9 mouse cellular contexts compared by ENCODE assay signal in the genomic region with DNA sequence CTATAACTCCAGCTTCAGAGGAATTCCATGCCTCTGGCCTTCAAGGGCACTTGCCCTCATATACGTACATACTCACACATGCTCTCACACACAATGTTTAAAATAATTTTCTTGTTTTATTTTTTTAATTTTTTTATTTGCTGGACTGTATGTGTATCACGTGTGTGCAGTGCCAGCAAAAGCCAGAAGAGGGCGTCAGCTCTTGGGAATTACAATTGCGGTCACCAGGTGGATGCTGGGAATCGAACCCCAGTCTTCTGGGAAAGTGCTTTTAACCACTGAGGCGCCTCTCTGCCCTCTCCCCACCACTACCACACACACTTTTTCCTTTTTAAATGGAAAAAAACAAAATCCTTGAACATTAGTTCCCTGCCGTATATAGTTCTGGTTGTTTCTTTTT. TPM values are rescaled to one million over a fixed set of nuclear protein-coding genes. Genes with fewer than 3 reads are reported as not detected.
A peak's percentile ranks its signal among the peaks of the same experiment; 100 is the strongest.
DNase-seq lines count a peak whose midpoint lies in the region; ATAC-seq lines count a peak whose summit lies in the region.
"Had no signal": no experiment of that assay in that cellular context is flagged by ENCODE, and none has a peak within 500 bp of the region (broad histone marks: within the 10 kb centered on the region; RNA-seq: fewer than 3 reads in every experiment).

No protein-coding gene starts in this region.

- DNase-seq in kidney, postnatal 4 days: no peak
- DNase-seq in embryonic facial prominence, embryonic 10.5 days (ENCODE audit: low spot score): no peak
- DNase-seq in right cerebral cortex, postnatal 4 days: no peak
- DNase-seq in ovary, postnatal 10 days (ENCODE audit: low spot score): no peak
- DNase-seq in gastrocnemius, postnatal 25 days: no peak

- peaks cover 16% of the 10 kb centered on the region for H3K4me1 ChIP-seq in kidney, embryonic 15.5 days
- peaks cover 15% of the 10 kb centered on the region for H3K4me1 ChIP-seq in embryonic facial prominence, embryonic 10.5 days
- peaks cover 6% of the 10 kb centered on the region for H3K4me1 ChIP-seq in hindbrain, embryonic 12.5 days
- H3K4me1 ChIP-seq in neural tube, embryonic 13.5 days (replicated peaks): peaks cover 12% of the 10 kb centered on the region

- peak overlapping the region; percentile 58 for H3K4me3 ChIP-seq in kidney, embryonic 15.5 days (replicated peaks)
- H3K4me3 ChIP-seq in embryonic facial prominence, embryonic 10.5 days: peak overlapping the region; percentile 71
- H3K4me3 ChIP-seq in hindbrain, embryonic 12.5 days: peak overlapping the region; percentile 54; the same call in 1 of the 2 replicates
- H3K4me3 ChIP-seq in neural tube, embryonic 13.5 days: peak overlapping the region; percentile 50; the same call in 1 of the 2 replicates

- no peaks in the 10 kb centered on the region for H3K9me3 ChIP-seq in kidney, embryonic 15.5 days (replicated peaks)
- H3K9me3 ChIP-seq in embryonic facial prominence, embryonic 10.5 days: no peaks in the 10 kb centered on the region
- no peaks in the 10 kb centered on the region for H3K9me3 ChIP-seq in hindbrain, embryonic 12.5 days (replicated peaks)
- H3K9me3 ChIP-seq in neural tube, embryonic 13.5 days: no peaks in the 10 kb centered on the region

- no peaks in the 10 kb centered on the region for H3K36me3 ChIP-seq in kidney, embryonic 15.5 days
- no peaks in the 10 kb centered on the region for H3K36me3 ChIP-seq in embryonic facial prominence, embryonic 10.5 days (replicated peaks)
- no peaks in the 10 kb centered on the region for H3K36me3 ChIP-seq in hindbrain, embryonic 12.5 days
- no peaks in the 10 kb centered on the region for H3K36me3 ChIP-seq in neural tube, embryonic 13.5 days
- H3K36me3 ChIP-seq: G1E had no signal

- H3K27ac ChIP-seq in kidney, embryonic 15.5 days: no peak overlapping the region
- H3K27ac ChIP-seq in embryonic facial prominence, embryonic 10.5 days (replicated peaks): no peak overlapping the region
- H3K27ac ChIP-seq in hindbrain, embryonic 12.5 days: 0 out of 2 replicates have a peak overlapping the region, but pooled peaks have one; percentile 79
- H3K27ac ChIP-seq in neural tube, embryonic 13.5 days (replicated peaks): peak overlapping the region; percentile 85; the same call in 1 of the 2 replicates

- ATAC-seq in kidney, embryonic 15.5 days (replicated peaks; ENCODE audit: low FRiP score): no peak
- ATAC-seq in hindbrain, embryonic 12.5 days (ENCODE audit: low FRiP score): 0 out of 2 replicates have a peak, but pooled peaks have one; percentile 8
- no peak for ATAC-seq in neural tube, embryonic 13.5 days (ENCODE audit: low read depth)

- no peak overlapping the region for H3K9ac ChIP-seq in kidney, embryonic 15.5 days
- H3K9ac ChIP-seq in hindbrain, embryonic 12.5 days: no peak overlapping the region
- H3K9ac ChIP-seq in neural tube, embryonic 13.5 days: no peak overlapping the region

- H3K4me2 ChIP-seq in kidney, embryonic 15.5 days: peak overlapping the region; percentile 94
- H3K4me2 ChIP-seq in hindbrain, embryonic 12.5 days (replicated peaks): peak overlapping the region; percentile 88
- H3K4me2 ChIP-seq in neural tube, embryonic 13.5 days: peak overlapping the region; percentile 76

- peaks cover 70% of the 10 kb centered on the region for H3K27me3 ChIP-seq in kidney, embryonic 15.5 days
- peaks cover 78% of the 10 kb centered on the region for H3K27me3 ChIP-seq in embryonic facial prominence, embryonic 10.5 days (replicated peaks; ENCODE audit: low read depth, poor library complexity, severe bottlenecking)
- H3K27me3 ChIP-seq in hindbrain, embryonic 12.5 days: peaks cover 28% of the 10 kb centered on the region
- H3K27me3 ChIP-seq in neural tube, embryonic 13.5 days: peaks cover 34% of the 10 kb centered on the region

- 86% methylated on average over 7 of the region's 7 CpGs for WGBS in kidney, embryonic 15.5 days
- WGBS in embryonic facial prominence, embryonic 10.5 days: 85% methylated on average over 7 of the region's 7 CpGs
- WGBS in hindbrain, embryonic 12.5 days: 89% methylated on average over 7 of the region's 7 CpGs
- 88% methylated on average over 7 of the region's 7 CpGs for WGBS in neural tube, embryonic 13.5 days

RNA-seq across cellular contexts. Expression of a gene that starts 12.5 kb away (rescaled TPM):
- 0.22 and 0.42 TPM in 2 replicates for polyA plus RNA-seq in kidney, embryonic 15.5 days (2015; fragmentation: Nextera tagmentation; extraction: Ambion mirVana)
- polyA plus RNA-seq in embryonic facial prominence, embryonic 10.5 days (2016; fragmentation: Nextera tagmentation; extraction: Ambion mirVana): 0.34 and 0.41 TPM in 2 replicates
- 0.40 and 0.41 TPM in 2 replicates for polyA plus RNA-seq in hindbrain, embryonic 12.5 days (2016; fragmentation: Nextera tagmentation; extraction: Ambion mirVana)
- 0.17 and 0.22 TPM in 2 replicates for polyA plus RNA-seq in neural tube, embryonic 13.5 days (2015; fragmentation: Nextera tagmentation; extraction: Ambion mirVana)
- under 1 TPM; 0.13 to 0.24 TPM for total RNA-seq in gastrocnemius, postnatal 25 days (2021)

RNA-seq across cellular contexts. Expression of a gene that starts 19.6 kb away (rescaled TPM):
- 0.18 and 0.99 TPM in 2 replicates for polyA plus RNA-seq in kidney, embryonic 15.5 days (2015; fragmentation: Nextera tagmentation; extraction: Ambion mirVana)
- polyA plus RNA-seq in embryonic facial prominence, embryonic 10.5 days (2016; fragmentation: Nextera tagmentation; extraction: Ambion mirVana): 0.25 and 0.45 TPM in 2 replicates
- 0.27 and 0.72 TPM in 2 replicates for polyA plus RNA-seq in hindbrain, embryonic 12.5 days (2016; fragmentation: Nextera tagmentation; extraction: Ambion mirVana)
- 0.52 and 0.72 TPM in 2 replicates for polyA plus RNA-seq in neural tube, embryonic 13.5 days (2015; fragmentation: Nextera tagmentation; extraction: Ambion mirVana)
- not detected for total RNA-seq in gastrocnemius, postnatal 25 days (2021)
- polyA plus RNA-seq: G1E had no signal

RNA-seq across cellular contexts. Expression of a gene that starts 42.1 kb away (rescaled TPM):
- polyA plus RNA-seq in kidney, embryonic 15.5 days (2015; fragmentation: Nextera tagmentation; extraction: Ambion mirVana): 34.1 and 40.6 TPM in 2 replicates
- 41.2 and 42.3 TPM in 2 replicates for polyA plus RNA-seq in embryonic facial prominence, embryonic 10.5 days (2016; fragmentation: Nextera tagmentation; extraction: Ambion mirVana)
- 38.0 and 40.2 TPM in 2 replicates for polyA plus RNA-seq in hindbrain, embryonic 12.5 days (2016; fragmentation: Nextera tagmentation; extraction: Ambion mirVana)
- polyA plus RNA-seq in neural tube, embryonic 13.5 days (2015; fragmentation: Nextera tagmentation; extraction: Ambion mirVana): 38.7 and 44.0 TPM in 2 replicates
- total RNA-seq in gastrocnemius, postnatal 25 days (2021): 10 to 100 TPM; 81.5 to 81.6 TPM
- total RNA-seq: G1E had no signal
- polyA plus RNA-seq: G1E had no signal

Comparison
In these comparisons a context has a peak if more than half of its experiments do, and no peak if none do; other contexts are left out.
1. H3K27ac ChIP-seq: peak in hindbrain, embryonic 12.5 days (single experiment) and neural tube, embryonic 13.5 days (single experiment); none in kidney, embryonic 15.5 days (single experiment) and embryonic facial prominence, embryonic 10.5 days (single experiment).
2. Peak in every context shown above with its lines, with median percentiles within 50 percentile points of each other: H3K4me2 ChIP-seq and H3K4me3 ChIP-seq.